Mouse (Mus musculus): ENCODE data around the gene Tha1.
A peak's percentile ranks its signal among the peaks of the same experiment; 100 is the strongest.

Tha1 gene

DNA sequence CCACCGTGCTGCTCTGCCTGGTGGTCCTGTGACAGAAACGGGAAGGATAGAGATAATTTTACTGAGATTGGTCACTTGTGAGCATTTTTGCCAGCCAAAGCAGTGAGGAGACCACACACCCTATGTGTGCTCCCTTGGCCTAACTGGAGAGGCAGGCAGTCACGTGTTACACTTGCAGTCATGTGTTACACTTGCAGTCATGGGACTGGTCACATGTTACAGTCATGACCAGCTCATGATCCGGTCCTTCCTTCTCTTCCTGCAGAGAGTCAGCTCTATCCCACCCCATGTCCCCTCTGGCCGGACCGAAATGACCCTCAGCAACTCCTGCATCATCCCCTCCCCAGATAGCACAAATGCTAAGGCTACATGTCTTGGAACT lies 7.7 kb upstream of the Tha1 start:
- no peak for DNase-seq

DNA sequence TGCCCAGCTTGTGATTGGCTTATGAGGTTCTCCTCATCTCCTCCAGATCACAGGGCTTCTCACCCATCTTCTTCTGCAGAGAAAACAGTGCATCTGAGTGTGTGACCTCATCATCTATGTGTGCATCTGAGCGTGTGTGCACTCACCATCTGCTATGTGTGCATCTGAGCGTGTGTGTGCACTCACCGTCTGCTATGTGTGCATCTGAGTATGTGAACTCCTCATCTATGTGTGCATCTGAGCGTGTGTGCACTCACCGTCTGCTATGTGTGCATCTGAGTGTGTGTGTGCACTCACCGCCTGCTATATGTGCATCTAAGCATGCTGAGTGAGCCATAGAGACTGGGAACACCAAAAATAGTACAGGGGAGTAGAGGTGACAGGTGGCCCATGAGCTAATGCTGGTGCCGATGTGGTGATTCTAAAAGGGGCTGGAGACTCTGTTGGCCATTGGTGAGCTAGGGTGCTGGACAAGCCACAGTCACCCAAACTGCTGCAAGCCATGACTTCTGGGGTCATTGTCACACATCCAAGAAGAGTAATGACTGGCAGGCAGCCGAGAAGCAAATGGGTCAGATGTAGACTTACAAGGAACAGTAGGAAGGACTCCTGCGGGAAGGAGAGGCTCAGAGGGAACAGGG lies 7.2 kb upstream of the Tha1 start:
- peak; percentile 14 to 44 for DNase-seq

DNA sequence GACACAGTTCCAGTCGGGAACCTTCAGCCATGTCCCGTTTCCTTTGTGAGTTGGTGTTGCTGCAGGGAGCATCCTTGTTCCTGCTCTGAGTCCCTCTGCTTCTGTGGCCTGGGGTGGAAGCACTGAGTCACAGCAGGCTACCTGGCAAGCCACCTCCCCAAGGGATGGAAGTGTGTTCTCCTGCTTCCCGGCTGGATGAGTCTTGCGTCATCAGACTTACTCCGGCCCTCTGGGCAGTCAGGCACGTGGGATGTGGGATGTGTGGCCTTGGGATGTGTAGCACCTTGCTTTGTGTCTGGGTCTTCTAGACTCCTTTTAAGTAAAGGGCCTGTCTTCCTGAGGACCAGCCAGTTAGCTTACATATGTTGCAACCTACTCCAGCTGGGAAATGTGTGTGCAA lies 6.4 kb upstream of the Tha1 start:
- DNase-seq: no peak

DNA sequence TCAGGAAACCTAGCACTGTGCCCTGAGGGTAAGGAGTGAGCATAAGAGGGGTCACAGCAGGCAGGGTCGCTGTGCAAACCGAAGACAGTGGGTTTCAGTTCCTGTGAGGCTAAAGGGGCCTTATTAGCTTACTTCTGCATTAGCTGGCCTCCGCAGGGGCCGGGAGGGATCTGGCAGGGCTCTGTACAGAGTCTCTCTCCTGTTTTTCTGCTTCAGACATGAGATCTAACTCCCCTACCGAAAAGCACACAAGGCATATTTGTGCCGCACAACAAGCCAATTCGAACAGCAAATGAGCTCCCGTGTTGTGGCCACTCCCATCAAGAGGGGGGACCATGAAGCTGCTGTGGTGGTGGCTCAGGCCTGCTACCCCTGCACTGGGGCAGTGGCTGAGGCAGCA lies 5.6 kb upstream of the Tha1 start:
- DNase-seq: no peak

DNA sequence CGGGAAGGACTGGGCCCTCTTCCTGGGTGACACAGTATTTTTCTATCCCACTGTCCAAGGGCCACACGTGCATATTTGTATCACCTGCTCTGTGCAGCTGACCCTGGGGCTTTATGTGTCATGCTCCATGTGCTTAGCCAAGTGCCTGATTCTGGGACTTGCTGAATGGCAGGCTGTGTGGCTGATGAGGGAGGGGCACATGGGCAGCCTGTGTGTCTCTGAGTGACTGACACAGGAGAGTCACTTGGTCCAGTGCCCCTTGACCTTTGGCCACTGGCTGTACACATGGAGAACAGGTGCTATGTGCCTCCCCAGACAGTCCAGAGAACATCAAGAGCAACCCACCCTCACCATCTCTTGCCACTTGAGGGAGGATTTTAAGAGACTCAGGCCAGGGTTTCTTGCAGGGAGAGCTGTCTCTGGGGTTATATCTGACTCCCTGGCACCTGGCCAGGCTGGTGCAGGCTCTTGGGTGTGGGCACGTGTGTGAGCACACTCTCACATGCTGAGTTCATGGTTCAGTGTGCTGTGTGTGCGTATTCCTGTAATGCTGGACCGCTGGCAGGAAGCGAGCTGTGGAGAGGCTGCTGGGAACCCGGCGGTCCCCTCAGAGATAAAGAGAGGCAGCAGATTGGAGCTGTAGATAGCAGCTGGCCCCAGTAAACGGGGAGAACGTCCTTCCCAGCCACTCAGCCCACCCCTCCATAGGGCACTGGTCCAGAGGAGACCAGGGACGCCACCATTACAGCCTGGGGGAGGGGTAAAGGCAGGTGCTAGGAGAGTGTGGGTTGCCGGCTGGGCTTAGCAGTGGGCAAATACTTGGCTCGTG lies 4.8 kb upstream of the Tha1 start:
- peak in 1 of 2 experiments; percentile 35 for DNase-seq

DNA sequence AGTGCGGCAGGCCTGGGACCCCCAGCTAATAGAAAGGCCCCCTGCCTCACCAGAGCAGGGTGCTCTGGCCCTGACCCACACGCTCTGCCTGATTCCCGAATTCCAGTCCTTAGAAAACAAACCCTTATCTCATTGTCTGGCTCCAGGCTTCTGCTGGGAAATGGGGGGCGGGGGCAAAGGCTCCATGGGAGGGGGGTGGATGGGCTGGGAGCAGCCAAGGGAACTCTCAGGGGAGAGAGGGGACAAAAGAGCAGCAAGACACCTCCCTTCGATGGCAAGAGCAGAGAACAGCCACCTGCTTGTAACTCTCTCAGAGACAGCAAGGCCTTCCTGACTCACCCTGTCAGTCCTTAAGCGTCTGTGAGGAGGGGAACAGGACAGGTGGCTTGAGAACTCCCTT lies 2.4 kb upstream of the Tha1 start:
- no peak for DNase-seq

DNA sequence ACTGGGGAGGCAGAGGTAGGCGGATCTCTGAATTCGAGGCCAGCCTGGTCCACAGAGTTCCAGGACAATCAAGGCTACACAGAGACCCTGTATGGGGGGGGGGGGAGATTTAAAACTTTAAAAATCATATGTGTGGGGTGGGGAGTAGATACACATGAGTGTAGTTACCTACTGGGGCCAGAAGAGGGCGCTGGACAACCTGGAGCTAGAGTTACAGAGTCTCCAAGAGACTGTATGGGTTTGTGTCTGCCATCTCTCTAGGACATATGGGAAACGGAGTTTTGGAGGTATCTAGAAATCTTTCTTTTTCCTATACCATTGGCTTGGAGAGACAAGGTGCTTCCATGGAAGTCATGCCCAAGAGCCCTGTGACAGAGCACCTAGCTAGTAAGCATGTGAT lies 1.1 kb upstream of the Tha1 start:
- no peak for DNase-seq

DNA sequence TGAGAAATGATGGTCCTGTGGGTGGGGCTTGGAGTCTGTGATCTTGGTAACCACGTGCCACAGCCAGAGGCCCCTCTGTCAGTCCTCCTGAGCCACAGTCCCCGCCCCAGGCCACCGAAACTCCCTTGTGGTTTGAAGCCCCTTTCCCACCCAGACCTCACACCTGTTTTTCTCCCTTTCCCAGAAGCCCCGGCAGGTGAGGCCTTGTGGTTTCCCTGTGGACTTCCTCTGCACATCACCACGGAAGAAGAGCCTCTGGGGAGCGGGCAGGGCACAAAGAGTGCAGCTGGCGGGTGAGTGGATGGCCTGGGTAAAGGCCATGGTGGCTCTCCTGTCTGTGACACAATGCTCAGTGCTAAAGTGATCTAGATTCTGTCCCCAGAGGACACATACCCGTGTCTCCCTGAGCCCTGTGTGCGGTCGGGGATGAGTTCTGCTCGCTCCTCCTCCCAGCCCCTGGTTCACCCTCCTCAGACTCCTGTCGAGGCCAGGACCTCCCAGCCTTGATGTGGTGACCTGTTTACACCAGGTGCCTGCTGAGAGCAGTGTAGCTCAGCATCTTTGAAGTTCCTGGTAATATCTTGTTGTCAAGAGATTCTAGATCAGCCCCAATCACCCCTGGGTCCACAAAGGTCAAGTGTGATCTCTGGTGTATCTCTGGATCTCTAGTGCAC lies 1.2 kb downstream of the Tha1 start:
- DNase-seq: peak in 1 of 2 experiments; percentile 31

DNA sequence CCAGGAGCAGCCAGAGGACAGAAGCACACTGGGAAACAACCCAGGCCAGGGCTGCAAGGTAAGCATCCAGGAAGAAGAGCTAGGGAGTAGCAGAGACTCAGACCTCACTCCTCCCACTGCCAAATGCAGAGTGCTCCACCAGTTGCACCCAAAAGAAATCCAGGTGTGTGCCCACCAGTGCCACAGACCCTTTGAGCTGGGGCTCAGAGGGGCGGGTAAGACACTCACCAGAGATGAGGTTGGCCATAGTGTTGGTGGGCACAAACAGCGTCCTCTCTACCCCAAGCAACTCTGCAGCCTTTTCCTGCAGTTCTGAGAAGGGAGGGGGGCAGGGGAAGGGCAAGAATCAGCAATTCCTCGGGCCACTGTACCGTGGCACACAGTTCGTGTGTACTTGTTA lies 1.9 kb downstream of the Tha1 start:
- no peak for DNase-seq

DNA sequence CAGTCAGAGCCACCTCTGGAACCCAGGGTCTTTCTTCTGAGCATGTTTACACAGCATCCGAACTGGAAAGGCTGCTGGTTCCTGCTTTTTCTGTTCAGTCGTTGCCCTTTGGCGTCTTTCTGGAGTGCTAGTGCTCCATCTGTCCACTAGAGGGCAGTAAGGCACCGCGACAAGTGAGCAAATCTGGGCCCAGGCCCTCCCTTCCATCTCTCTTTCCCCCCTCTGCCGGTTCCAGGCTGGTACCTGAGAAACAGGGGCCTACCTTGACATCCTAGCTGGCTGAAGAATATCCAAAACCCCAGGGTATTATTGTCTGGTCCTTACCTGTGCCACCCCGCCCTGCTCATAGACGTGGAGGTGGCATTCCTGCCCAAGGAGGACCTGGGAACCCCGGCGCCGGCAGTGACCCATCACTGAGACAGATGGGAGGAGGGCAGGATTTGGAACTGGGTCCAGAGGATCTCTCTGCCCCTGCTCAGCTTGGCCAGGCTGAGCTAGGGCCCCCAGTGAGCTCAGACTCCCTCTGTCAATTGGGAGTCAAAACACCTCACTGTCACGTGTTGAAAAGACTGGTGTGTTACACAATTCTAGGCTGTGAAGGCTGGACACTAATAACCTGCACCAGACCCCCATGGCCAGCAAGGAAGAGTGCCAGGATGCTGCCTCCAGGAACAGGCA lies 2.5 kb downstream of the Tha1 start:
- DNase-seq: peak; percentile 83 to 88

DNA sequence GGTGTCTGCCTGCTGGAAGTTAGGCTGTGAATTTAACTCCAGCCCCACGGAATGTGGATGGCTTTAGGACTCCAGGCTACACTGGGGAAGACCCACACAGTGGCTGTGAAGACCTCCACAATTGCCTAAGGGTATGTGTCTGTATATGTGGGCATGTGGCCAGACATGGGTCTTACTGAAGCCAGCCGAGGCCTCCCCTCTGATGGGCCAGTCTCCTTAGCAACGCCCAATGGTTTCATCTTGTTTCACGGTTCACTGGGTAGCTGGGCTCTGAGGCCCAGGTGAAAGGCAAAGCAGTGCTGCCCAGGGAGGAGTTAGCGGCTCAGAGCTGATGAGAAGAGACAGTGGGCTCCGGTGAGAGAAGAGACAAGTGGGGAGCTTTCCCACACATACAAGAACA lies 7.3 kb downstream of the Tha1 start:
- DNase-seq: no peak

DNA sequence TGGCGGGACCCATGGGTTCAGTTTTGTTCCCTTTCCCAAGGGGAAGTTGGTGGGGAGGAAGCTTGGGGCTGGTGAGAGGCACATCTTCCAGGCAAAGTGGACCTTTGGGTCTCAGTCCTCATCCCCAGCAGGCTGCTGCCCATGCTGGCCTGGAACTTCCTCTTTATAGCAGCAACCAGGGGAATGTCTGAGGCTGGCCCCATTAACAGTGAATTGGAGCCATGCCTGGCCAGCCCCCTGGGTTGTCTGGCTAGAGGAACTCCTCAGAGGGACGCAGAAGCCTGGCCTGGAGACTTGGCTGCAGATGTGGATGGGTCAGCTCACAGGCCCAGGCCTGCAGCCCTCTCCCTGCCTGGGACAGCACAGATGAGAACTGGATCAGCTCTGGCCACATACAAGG lies 8.5 kb downstream of the Tha1 start:
- no peak for DNase-seq

DNA sequence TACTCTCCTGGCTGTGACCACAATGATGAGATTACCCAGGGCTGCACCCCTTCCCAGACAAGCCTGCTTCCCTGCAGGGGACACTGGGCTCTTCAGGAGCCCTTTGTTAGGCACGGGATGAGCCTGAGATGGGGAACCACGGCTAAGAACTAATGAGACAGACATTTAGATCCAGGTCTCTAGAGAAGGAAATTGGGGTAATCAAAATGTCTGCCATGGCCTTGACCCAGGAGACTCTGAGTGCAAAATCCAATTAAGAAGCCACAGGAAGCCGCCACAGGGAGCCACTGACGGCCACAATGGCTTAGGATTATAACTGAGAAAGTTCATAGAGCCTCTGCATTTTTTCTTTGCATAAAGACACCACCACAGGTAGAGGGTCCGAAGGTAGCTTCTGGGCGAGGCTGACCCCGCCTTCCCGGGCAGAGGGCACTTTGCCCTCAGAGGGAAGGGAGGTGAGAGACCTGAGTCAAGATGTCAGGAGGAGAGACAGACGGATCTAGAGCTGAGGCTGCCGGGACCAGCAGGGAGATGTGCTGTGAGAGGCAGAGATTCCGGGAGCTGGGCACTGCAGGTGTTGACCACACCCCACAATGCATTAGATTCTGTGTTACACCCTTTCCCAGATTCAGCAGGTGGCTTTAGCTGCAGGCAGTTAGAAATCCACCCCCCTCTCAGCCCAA lies 10.0 kb downstream of the Tha1 start:
- no peak for DNase-seq

DNA sequence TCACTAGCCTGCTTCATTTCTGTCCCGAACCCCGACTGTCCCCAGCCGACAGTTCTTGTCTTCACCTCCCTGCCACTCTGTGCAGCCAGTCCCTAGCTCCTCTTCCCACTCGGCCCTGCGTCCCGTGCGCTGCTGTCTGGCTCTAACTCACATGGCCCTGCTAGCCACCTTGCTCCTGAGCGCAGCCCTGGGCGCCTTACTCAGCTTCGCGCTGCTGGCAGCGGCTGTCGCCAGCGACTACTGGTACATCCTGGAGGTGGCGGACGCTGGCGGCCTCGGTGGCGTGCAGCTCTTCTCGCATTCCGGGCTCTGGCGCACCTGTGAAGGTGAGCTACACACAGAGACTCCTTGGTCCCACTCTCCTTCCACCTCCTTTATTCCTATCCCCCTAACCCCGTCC lies 12.7 kb downstream of the Tha1 start, which contains the start of gene Tmem235:
TSS of gene Tmem235 (plus strand) at position 152 of the 400 bp plus-strand sequence.
- DNase-seq: no peak

DNA sequence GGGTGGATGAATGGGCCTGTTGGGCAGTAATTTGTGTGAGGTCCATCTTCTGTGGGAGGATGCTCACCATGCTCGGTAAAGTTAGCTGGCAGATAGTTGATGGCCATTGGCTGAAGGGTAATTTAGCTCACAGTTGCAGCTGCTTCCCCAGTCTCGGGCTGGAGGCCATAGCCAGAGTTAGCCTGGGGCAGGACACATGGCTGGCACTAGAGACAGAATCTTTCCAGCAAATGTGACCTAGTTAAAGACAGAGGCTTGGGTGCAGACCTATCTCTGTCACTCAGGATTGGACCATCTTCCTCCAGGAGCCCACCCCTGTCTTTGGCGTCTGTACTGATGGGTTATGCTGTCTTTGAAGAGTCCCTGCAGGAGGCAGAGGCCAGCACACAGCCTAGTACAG lies 14.9 kb downstream of the Tha1 start:
- DNase-seq: no peak

DNA sequence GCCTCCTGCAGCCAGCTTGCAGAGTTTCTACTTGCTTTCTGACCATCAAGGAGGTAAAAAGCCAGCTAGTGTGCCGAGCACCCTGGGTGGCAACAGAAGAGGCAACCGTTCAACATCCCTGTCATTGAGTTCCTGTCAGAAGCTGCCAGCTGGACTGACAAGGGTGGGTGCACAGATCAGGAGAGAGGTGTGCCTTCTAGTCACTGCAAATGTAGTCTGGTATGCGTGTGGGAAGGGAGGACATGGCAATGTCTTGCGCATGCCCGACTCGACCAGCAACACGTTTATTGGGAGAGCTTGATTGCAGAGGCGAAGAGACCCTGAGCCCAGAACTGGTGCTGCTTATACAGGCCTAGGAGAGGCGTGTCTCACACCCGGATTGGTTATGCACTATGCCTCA lies 15.8 kb downstream of the Tha1 start:
- no peak for DNase-seq

DNA sequence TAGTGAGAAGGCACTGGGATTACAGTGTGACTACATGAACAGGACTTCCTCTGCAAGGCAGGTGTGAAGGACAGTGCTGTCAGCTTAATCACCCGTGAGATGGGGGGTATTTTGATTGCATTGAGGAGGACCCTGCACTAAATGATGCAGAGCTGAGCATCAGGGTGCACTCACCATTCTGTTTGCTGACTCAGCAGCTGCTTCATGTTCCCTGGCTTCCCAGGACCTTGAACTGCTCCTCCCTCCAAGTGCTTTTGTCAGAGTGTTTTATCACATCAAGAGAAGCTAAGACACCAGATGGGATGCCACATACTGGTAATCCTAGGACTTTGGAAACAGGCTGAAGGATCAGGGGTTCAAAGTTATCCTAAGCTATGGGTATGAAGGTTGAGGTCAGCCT lies 17.3 kb downstream of the Tha1 start:
- DNase-seq: no peak

DNA sequence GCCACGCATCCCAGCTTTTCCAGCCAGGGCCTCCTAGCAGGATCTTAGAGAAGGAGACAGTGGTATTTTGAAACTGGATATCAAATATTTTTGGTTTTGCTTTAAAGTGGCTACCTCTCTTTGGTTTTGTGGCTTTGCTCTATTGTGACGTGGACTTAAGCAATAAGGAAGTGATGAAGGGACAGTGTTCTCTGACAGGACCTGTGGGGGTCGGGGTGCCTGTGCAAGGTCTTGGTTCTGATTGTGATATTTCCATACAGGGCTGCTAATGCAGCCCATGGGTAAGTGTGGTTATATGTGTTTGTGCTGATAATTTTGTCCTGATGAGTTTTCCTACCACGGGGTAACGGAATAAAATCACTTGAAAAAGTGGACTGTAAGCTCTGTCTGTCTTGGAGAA lies 17.9 kb downstream of the Tha1 start:
- DNase-seq: no peak

DNA sequence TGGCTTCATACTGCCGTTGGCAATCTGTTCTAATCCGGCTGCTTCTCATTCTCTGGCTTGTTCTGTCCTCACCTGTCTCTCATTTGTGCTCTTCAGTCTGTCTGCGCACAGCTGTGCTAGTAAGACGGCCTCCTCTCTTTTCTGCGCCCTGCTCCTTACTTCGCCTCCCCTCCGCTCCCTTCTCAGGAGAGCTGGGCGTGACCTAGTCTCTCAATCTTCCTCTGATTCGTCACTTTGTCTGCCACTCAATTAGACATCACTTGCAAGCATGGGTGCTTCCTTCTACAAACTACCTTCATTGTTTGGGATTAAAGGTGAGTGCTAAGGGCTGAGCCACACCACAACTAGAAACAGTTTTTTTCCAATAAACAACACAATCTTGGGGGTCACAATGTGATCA lies 19.0 kb downstream of the Tha1 start:
- DNase-seq: no peak

DNA sequence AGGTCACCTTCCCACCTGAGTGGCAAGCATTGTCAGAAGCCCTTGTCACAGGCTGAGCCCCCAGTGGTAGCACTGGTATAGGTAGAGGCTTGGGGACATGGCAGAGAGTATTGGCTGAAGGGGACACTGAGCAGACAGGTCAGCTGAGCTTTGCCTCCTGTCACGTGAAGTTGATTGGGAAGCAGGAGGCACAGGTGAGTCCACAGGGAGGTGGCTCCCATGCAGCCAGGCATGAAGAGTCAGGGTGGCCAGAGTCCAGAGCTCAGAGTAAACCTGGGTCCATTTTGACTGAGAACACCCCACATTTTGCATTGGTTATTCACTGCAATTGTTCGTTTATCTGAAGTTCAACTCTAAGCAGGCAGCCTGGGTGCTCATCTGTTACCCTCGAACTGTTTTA lies 20.4 kb downstream of the Tha1 start:
- no peak for DNase-seq

DNA sequence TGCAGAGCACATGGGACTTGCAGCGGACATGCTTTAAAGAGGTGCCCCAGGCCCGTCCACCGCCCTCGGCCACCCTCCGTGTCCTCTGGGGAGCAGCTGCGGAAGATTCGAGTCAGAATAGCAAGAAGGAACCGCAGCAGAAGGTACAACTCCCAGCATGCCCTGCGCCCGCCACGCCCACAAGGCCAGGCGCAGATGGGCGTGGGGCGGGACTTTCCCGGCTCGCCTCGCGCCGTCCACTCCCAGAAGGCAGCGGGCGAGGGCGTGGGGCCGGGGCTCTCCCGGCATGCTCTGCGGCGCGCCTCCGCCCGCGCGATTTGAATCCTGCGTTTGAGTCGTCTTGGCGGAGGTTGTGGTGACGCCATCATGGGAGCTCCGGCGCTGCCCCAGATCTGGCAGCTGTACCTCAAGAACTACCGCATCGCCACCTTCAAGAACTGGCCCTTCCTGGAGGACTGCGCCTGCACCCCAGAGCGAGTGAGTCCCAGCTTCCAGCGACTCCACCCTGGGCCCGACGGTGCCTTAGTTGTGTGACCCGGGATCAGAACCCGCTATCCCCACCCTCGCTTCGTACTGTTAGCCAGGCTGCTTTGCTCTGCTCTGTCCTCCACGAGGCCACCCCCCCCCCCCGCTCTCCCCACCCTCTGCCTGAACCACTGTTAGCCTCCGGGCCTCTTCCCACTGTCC lies 24.2 kb downstream of the Tha1 start, which contains the start of gene Birc5:
TSS of gene Birc5 (plus strand) at position 267 of the 687 bp plus-strand sequence.
- DNase-seq: peak; percentile 94 to 99

All from cerebellum, adult 18-20 months (tissue).